Mouse (Mus musculus) right cerebral cortex, postnatal 36 days (tissue): ENCODE measurements around the gene Jak2.

ENCODE experiments used
- DNase-seq, 2 experiments: peaks; one replicate each; pipeline ENCODE4 v3.0.0; 2022; ENCODE audit warnings: low spot score in 2 of 2, mixed read lengths in 1 of 2

Jak2 gene

GRCm38 (mm10) chr19:29252831-29253545, 1.4 kb downstream of the Jak2 start:
- no peak for DNase-seq

- DNase-seq: peak; percentile 63 to 70
These were observed 2.1 kb downstream of the Jak2 start for GRCm38 (mm10) chr19:29253728-29254127.

- no peak for DNase-seq
These were observed 3.0 kb downstream of the Jak2 start for GRCm38 (mm10) chr19:29254671-29255070.

GRCm38 (mm10) chr19:29255327-29256027, 3.8 kb downstream of the Jak2 start:
- no peak for DNase-seq

DNA sequence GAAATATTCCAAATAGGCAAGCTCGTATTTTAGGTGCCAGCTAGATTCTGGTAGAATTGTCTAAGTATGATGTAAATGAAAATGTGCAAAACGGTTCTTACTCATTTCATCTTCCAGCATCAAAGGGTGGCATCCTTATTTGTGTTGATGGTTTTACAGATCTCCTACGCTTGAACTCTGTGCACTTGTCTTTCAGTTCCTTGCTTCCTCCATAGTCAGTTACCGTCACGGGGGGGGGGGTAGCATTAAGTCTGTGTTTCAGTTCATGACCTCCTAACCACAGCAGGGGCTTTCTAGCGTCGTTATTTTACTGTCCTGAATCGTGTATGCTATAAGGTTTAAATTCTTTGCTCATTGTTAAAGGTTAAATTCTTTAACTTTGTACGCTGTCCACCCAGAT, 10.0 kb downstream of the Jak2 start:
- DNase-seq: no peak

GRCm38 (mm10) chr19:29263492-29263891, 11.9 kb downstream of the Jak2 start:
- DNase-seq: no peak

- DNase-seq: no peak
These were observed 13.9 kb downstream of the Jak2 start for GRCm38 (mm10) chr19:29265538-29265937.

DNA sequence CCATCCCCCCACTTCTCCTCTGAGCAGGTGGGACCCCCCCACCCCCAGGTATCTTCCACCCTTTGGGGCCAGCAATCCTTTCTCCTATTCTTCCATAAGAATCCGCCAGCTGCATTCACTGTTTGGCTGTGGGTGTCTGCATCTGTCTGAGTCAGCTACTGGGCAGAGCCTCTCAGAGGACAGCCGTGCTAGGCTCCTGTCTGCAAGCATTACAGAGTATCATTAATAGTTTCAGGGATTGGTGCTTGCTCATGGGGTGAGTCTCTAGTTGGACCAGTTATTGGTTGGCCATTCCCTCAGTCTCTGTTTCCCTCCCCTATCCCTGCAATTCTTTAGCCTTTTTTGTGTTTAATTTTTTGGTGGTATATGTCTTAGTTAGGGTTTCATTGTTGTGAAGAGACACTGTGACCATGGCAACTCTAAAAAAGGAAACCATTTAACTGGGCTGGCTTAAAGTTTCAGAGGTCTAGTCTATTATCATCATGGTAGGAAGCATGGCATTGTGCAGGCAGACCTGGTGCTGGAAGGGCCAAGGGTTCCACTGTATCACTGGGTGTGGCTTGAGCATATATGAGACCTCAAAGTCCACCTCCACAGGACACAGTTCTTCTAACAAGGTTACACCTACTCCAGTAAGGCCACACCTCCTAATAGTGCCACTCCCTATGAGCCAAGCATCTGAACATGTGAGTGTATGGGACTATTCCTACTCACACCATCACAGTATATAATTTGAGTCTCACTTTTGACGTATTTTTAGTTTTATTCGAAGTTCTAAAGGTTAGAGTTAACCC, 15.6 kb downstream of the Jak2 start:
- DNase-seq: no peak

GRCm38 (mm10) chr19:29268788-29269321, 17.2 kb downstream of the Jak2 start:
- DNase-seq: no peak

- no peak for DNase-seq
These were observed 18.6 kb downstream of the Jak2 start for GRCm38 (mm10) chr19:29270226-29270625.

GRCm38 (mm10) chr19:29271147-29271578, 19.5 kb downstream of the Jak2 start:
- DNase-seq: peak; percentile 49 to 78

DNA sequence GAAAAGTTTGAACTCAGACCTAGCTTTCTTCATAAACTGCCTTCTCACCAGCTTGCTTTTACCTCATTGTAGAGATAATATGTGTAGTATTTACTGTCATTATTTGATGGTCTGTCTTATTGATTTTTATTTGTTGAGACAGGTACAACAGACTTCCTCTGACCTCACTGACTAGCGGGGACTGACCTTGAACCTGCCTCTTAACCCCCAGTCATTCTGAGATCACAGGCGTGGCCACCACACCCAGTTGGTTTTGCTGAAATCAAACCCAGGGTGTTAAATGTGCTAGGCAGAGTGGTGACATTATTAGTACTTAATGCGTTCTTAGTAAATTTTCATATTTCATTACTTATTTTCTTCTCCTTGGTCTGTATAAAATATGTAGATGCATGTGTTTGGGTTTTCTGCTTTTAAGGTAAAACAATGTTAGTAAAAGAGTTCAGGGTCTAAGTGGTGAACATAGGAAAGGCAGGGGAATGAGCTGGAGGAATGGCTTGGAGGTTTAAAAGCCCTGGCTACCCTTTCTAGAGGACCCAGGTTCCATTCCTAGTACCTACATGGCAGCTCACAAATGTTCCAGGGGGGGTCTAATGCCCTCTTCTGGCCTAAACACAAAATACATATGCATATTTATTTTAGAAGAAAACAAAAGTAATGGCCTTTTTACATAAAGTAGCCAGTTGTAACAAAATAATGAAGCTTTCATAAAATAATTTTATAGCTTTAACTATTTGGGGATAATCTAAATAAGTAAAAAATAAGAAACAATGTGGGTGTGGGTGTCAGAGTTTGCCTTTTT, 20.6 kb downstream of the Jak2 start:
- DNase-seq: no peak

DNA sequence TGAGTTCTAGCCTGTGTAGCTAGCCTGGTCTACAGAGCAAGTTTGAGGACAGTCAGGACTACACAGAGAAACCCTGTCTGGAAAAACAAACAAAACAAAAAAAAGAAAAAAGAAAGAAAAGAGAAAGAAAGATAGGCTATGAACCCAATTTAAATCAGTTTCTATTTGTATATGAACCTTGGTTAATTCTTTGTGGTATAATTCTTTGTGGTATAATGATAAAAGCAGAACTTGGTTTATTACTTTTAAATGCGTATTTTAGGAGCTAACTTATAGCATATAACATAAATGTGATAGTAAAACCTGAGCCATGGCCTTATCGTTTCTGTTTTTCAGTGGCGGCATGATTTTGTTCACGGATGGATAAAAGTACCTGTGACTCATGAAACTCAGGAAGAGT, 24.8 kb downstream of the Jak2 start:
- no peak for DNase-seq

DNA sequence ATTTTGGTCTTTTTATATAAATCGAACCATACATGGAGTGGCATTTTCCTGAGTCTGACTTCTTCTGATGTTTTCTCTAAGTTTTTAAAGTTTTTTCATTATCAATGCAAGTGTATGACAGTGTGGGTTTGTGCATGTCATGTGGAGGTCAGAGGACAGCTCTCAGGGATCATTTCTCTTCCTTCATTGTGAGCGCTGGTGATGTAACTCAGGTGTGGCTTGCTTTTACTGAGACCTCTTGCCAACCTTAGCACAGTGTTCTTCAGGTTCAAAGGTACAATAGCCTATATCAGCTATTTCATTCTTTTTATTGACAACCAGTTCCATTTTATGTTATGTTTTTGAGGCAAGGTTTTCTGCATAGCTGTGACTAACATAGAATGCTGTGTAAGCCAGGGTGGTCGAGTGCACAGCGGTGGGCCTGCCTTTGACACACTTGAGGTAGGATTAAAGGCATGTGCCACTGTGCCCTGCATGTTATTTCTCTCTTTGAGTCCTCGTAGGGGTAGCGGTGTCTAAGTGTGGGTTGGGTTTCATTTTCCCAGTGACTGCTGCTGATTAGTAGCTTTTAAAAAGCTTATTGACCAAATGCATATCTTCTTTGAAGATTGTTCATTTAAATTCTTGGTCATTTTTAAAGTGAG, 27.4 kb downstream of the Jak2 start:
- no peak for DNase-seq

DNA sequence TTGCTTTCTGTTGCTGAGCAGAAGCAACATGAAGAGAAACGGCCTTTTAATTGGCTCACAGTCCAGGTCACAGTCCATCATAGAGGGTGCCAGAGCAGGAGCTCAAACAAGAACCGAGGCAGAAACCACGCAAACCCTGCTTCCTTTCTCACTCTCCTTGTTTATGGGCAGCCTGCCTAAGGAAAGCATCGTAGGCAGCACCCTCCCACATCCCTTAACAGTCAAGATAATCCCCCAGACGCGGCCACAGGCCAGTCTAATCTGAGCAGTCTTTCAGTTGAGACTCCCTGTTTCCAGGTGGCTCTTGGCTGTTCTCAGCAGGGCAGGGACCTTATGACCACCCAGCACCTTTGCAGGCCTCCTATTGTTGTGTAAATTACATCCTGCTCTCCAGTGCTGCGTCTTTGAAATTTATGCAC, 33.8 kb downstream of the Jak2 start:
- no peak for DNase-seq

DNA sequence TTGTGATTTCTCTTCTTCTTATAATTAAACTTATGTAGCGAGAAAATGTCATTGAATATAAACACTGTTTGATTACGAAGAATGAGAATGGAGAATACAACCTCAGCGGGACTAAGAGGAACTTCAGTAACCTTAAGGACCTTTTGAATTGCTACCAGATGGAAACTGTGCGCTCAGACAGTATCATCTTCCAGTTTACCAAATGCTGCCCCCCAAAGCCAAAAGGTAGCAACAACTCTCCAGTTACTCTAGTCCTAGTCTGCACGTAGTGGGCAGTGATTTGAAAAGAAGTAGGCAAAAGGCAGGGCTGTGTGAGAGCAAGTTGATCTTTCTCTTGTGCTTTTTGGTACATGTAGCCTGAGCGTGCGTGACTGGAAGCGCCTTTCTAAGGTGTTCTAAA, 36.2 kb downstream of the Jak2 start:
- DNase-seq: no peak

DNA sequence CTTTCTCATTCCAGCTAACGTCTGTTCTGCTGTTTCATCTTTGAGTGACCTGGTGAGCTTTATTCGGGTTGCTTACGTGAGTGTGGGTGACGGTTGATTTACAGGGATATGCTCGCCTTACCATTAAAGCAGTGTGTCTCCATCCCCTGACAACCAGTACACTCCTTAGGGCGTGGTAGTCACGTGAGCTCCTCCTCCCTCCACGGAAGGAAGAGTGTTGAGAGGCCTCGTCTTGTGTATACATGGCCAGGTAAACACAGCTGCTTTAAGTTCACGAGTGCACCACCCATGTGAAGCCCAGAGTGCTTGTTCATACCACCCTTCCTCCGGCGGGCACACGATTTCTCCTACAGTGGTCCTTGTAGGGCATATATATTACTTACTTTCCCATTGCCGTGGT, 39.9 kb downstream of the Jak2 start:
- no peak for DNase-seq

GRCm38 (mm10) chr19:29292546-29292945, 40.9 kb downstream of the Jak2 start:
- no peak for DNase-seq

GRCm38 (mm10) chr19:29294756-29295155, 43.1 kb downstream of the Jak2 start:
- no peak for DNase-seq

DNA sequence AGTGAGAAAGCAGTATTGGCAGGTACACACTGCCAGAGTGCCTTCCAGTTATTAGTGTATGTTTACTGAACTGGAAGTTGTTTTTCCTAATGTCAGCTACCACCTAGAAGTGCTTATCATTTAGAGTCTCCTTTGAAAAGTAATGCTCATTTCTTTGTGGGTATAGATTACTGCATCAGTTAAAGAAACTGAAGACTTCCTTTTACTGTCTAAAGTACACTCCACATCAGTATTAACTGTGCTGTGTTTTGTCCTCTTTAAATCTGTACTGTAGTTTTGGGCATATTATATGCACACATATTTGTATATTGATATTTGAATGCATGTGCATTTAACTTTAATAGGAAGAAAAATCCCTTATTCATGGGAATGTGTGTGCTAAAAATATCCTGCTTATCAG, 44.5 kb downstream of the Jak2 start:
- DNase-seq: no peak

GRCm38 (mm10) chr19:29297366-29297765, 45.7 kb downstream of the Jak2 start:
- no peak for DNase-seq
